Mouse (Mus musculus) layer of hippocampus, postnatal 25 days (tissue): ENCODE data around the gene Nt5c1b. TPM values are rescaled to one million over a fixed set of nuclear protein-coding genes. Genes with fewer than 3 reads are reported as not detected.

ENCODE experiments used
- DNase-seq, 2 experiments: peaks; one replicate each; pipeline ENCODE4 v3.0.0; 2022; ENCODE audit warnings: mixed read lengths in 2 of 2, low spot score in 1 of 2; ENCODE audit errors: extremely low spot score in 1 of 2
- total RNA-seq, 2 experiments: library from RNA; stranded (reverse); gene quantifications; 2 replicates each; pipeline ENCODE4 v1.2.3; 2021

The Nt5c1b gene
- not detected for total RNA-seq

GRCm38 (mm10) chr12:10369673-10370072, at the start of gene Nt5c1b:
Nt5c1b (plus strand) TSS chr12:10369973.
- DNase-seq, result no peak

DNA sequence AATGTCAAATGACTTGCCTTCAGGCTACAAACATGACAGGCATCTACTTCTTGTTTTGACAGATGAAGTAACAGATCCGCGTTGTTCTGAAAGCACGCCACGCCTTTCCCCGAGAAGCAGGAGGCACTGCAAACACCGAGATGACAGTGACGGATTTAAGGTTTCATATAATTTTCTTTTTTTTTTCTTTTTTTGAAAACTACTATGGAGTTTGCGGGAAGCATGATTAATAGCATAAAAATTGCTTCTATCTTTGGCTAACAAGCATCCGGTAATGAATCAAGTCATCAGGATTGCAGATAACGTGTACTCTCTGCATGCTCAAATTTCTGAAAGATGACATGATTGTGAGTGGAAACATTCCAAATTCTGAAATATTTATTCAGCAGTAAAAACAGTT, 42.1 kb upstream of the Nt5c1b start:
- no peak for DNase-seq

GRCm38 (mm10) chr12:10329460-10329859, 40.3 kb upstream of the Nt5c1b start:
- DNase-seq, result no peak

DNA sequence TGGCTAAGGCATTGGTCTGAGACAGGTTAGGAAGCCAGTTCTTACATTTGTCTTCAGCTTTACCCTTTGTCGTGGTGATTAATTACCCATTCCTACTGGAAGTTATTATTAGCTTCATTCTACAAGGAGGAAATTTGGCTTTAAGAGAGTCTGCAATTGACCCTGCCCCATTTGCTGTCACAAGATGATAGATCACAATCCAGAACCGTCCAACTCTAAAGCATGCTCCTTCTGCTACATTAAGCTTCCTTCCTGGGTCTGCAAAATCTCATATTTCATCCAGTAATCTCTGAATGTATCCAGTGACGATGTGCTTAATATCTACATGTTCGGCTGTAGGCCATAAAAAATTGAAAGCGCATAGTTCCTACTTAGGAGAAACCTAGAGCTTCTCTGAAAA, 29.2 kb upstream of the Nt5c1b start:
- no peak for DNase-seq

DNA sequence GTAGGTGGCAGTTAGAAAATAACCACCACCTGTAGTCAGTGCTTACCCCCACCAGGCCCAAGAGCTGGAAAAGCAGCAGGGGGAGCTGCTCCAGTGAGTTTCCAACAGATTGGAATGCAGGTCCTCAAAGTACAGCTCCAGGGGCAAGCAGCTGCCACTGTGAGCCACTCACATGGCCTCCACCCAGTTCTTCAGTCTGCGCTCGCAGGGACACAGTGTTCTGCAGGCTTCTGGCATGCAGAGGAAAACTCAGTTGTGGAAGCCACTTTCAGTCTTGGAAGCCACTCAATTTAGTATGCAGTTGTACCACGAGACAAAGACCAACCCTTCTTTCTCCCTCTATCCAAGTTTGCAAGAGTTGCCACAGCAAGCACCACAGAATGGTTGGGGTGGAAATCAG, 19.1 kb upstream of the Nt5c1b start:
- DNase-seq, result no peak

GRCm38 (mm10) chr12:10357756-10358155, 12.0 kb upstream of the Nt5c1b start:
- DNase-seq, result no peak

DNA sequence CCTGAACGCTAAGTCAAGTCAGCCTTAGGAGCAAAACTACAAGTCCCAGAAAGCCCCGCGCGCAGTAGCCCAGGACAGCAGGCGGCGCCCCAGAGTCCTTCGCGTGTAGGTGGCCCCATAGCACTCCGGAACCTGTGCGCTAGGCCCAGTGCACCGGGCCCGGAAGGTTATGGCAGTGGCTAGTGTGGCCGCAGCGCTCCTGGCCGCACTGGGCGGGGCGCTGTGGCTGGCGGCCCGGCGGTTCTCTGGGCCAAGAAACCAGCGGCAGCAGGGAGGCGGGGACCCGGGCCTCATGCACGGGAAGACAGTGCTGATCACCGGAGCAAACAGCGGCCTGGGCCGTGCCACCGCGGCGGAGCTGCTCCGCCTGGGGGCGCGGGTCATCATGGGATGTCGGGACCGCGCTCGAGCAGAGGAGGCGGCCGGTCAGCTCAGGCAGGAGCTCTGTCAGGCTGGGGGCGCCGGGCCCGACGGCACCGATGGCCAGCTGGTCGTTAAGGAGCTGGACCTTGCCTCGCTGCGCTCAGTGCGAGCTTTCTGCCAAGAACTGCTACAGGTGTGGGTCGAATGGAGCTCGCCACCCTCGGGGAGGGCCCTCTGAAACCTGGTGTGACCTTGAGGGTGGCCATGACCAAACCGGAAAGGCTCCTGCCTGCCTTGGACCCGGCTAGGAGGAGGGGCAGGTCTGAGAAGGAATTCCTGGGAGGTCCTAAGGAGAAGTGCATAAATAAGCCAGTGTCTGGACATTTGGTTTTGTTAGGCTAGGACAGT, 21.1 kb downstream of the Nt5c1b start, which contains the start of gene Rdh14:
Rdh14 (plus strand) TSS at position 102 of the 771 bp plus-strand sequence.
- peak; percentile 90 to 96 for DNase-seq

DNA sequence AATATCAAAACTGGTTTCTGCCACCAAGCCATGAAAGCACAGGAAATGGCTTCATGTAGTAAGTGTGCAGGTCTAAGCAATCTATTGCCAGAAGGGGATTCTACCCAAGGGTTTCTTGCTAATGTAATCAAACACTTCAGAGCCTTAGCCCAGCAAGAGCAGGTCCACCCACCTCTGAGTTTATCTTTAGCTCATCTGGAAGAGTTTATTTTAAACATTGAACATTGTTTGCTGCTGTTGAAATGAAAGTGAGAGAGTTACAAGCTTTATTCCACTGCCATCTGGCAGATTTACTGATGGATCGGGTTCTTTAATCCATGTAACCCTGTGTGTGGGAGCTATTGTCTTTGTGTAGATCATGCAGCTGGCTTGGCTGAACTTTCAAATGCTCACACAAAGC, 31.0 kb downstream of the Nt5c1b start:
- no peak for DNase-seq

DNA sequence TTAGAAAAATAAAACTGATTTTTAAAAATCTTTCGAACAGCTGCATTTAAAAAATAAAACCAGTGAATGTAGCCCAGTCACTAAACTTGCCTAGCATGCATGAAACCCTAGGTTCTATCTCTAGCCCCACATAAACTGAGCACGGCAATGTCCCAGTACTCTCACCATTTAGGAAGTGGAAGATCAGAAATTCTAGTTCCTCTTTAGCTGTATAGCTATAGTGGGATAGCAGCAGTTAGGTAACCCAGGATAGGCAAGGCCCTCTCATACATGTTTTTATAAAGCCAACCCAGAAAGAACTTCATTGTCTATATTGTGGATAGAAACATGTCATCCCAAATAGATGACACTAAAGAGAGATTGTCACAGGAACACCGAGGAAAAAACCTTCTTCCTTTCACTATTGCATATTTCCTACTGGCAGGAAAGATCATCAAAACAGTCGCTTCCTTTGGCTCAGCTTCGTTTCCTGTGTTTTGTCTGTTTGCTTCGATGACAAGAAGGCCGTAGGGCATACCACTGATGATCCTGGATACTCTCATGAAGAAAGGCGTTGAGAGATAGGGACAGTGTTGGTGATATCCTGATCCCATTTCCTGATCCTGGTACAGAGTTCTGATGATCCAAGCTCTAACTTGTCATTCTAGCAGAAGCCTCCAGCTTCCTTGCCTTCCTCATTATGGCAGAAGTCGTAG, 32.8 kb downstream of the Nt5c1b start:
- DNase-seq, result no peak

DNA sequence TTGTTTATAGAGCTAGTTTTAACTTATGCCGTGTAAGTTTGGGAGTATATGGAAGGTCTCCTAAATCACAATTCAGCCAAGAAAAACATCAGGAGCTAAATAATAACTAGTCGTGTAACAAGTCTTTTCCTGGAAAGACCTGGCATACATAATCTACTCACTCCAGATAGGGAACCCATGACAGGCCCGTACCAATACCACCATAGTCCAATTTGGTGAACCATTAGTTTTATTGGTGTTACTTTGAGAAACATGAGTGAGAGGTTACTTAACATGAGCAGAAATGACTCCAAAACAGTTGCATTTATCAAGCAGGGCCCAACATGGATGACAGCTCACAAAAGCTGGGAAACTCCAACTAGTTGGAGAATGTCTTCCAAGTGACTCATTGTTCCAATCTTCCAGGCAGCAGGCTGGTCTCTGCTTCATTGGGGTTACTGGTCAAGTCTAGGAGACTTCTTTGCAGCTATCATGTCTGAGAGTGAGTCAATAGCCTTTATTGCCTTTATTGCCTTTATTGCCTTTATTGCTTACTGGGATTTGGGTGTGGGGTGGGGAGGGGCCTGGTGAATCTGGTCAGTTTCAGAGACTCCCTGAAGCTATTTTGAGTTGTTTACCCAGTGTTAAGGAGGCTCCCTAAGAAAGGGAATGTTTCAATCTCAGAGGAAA, 40.9 kb downstream of the Nt5c1b start:
- DNase-seq, result no peak

GRCm38 (mm10) chr12:10411453-10411852, 41.7 kb downstream of the Nt5c1b start:
- DNase-seq, result no peak

- DNase-seq, result no peak
Observed at GRCm38 (mm10) chr12:10422347-10422746, 52.6 kb downstream of the Nt5c1b start.

DNA sequence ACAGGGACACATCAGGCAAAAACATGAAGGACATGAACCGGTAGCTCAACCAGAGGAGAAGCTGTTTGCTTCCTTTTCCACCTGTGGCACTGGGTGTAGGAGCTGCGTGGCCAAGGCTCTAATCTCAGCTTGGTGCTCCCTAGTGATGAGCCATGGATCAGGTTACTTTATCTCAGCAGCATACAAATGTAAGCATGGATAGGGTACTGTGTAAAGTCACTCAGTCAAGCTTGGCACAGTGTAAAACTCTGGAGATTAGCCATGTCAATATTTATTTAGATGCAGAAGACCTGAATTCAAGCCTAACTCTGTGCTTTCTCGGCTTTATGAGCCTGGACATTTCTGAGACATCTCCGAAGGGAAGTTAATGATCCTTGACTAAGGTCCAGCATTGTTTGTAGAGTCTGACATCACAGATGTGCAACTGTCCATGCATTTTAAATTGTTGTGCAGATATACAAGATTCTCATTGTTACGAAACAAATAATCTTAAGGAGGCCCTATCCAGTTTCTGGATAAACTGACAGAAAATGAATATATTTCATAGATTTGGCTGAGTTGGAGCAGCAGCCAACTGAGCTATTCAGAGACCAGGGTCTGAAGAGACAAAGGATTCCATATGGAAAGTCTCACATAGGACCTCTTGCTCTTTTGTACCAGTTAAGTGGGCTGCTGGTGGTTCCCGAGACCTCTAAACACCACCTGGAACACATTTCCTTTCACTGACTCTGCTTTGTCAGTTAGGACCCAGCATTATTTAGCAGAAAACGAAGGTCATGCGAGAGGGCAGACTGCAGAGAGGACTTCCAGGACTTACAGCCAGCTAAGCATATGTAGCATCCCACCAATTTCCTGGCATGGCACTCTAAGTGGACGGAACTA, 56.5 kb downstream of the Nt5c1b start:
- DNase-seq, result no peak

GRCm38 (mm10) chr12:10430999-10431398, 61.2 kb downstream of the Nt5c1b start:
- DNase-seq, result no peak

GRCm38 (mm10) chr12:10438054-10439001, 68.6 kb downstream of the Nt5c1b start:
- peak; percentile 82 to 97 for DNase-seq
